Mouse (Mus musculus) heart, postnatal 4 days (tissue): ENCODE data around the gene Slc22a5. TPM values are rescaled to one million over a fixed set of nuclear protein-coding genes. Genes with fewer than 3 reads are reported as not detected.

Experiments
- DNase-seq: peaks from one replicate; pipeline ENCODE4 v3.0.0; 2021
- total RNA-seq, 2 experiments: library from RNA; stranded (reverse); gene quantifications; 2 replicates each; pipeline ENCODE4 v1.2.3; 2021

Gene Slc22a5
- 10 to 100 TPM; 13.3 to 15.0 TPM for total RNA-seq

DNA sequence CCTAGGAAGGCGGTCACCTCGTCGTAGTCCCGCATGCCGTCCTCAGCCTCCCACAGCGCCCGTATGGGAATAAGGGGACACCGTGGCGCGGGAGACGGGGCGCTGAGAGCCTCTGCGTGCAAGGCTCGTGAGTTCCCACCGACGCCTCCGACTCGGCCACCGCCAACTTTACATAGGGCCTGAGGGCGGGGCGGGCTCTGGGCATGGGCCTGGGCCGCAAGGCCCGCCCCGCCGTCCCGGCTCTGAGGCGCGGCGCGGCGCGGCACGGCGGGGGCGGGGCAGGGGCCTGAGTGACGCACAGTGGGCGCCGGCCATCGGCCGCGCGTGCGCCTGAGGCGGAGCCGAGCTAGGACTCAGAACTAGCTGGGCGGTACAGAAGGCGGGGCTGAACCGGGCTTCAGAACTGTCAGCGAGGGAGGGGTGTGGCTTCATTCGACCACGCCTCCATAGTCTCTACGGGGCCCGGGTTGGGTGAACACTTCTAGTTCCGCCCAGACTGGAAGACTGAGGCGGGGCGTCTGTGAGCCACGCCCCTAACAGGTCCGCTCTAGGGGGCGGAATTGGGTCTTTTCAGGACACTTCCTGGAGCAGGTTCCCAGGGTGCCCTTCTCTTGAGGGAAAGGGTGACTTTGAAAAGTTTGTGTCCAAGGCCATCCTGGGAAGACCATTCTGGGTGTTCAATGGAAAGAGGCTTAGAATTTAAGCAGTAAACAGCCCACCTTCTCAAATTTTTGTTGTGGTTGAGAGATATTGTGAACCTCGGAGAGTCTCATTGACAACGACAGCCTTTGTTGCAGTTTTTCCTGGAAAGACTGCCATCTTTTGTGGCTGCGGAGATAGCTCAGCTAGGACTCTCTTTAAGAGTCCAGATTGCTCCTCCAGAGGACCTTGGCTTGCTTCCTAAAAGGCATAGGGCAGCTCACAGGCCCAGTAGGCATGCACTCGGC lies at the start of gene Slc22a5:
Slc22a5 (minus strand) TSS at position 156 of the 947 bp plus-strand sequence.
- peak; percentile 100 for DNase-seq

- peak; percentile 12 for DNase-seq
Observed at GRCm38 (mm10) chr11:53931944-53932318, 40.5 kb upstream of the Slc22a5 start.

DNA sequence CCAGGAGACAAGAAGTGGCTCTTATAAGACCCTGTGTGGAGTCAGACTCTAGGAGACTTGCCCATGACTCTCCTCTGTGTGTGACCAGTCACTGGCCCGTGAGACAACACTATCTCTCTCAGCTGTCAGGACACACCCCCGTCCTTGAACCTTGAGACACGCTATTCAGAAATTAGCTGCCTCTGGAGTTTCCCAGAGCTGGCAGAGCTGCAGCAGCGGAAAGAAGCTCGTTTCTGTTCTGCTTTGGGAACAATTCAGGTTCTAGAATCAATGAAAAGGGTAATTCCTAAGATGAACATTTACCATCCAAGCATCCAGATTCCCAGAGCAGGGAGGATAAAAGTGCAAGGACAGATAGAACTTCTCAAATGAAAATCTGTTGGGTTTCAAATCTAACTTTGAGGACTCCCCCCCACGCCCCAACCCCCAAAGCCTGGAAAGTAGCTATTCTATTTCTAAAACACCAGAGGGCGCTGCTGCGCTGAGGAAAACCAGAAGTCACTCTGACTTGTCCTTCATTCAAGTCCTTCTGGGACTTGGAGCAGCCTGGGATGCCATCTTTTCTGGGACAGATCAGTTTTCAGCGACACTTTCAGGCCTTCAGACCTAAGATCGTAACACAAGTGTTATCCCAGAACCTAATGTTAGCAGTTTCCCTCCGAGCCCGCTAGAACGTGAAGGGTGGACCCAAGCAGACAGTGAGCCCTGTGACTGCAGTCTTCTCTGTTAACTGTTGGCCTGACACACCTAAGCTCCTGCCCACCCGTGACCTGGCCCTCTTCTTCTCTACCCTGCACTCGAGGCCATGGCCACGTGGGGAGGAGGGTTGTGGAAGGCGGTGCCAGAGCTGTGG lies 39.9 kb upstream of the Slc22a5 start:
- peak; percentile 73 for DNase-seq

- DNase-seq = no peak
Observed at GRCm38 (mm10) chr11:53929741-53930140, 38.3 kb upstream of the Slc22a5 start.

- no peak for DNase-seq
Observed at GRCm38 (mm10) chr11:53928585-53928984, 37.1 kb upstream of the Slc22a5 start.

DNA sequence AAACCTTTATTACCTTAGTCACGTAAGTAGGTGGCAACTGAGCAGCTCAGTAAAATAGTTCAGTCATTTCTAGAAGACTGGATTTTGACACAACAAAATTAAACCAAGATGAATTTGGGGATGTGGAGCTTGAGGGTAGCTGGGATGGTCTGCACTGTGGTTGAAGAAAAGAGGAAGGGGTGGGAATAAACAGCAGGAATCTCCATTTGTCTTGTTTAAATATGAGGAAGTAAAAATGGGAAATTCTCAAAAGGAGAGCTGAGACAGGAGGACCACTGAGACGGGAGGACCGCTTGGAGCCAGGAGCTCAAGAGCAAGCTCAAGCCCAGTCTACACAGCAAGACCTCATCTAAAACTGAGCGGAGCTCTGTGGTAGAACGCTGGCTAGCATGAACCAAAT lies 34.8 kb upstream of the Slc22a5 start:
- no peak for DNase-seq

GRCm38 (mm10) chr11:53918851-53919250 lies 27.4 kb upstream of the Slc22a5 start:
- no peak for DNase-seq

- no peak for DNase-seq
Observed at GRCm38 (mm10) chr11:53911011-53911410, 19.6 kb upstream of the Slc22a5 start.

- DNase-seq = no peak
Observed at GRCm38 (mm10) chr11:53908686-53909085, 17.2 kb upstream of the Slc22a5 start.

GRCm38 (mm10) chr11:53904534-53904925 lies 13.1 kb upstream of the Slc22a5 start:
- DNase-seq = no peak

DNA sequence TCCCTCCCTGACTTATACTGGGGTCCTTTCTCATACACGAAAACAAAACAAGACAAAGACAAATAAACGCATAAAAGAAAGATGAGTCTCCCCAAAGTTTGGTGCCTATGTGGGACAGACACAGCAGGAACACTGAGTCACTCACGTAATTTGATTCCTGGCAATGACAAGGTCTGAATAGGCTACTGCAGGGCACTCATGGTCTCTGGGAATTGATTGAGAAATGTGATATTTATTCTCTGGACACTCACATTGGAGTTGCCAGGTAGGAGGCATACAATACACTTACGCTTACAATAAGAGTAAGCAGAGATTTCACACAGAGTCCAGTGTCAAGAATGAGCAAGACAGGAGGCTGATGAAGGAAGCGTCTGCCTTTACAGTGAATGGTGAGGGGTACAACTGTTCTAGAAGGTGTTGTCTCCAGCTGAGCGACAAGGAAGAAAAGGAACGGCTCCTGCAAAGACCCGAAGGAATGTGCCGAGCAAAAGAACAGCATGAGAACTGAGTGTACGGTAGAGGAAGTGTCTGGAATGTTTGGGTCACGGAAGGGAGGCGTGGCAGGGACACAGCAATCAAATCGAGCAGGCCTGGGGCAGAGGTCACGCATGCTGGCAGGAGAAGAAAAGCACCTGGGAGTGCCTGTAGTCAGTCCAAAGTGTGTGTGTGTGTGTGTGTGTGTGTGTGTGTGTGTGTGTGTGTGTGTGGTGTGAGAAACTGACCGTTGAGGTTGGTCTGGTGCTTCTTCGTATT lies 12.5 kb upstream of the Slc22a5 start:
- peak; percentile 40 for DNase-seq

GRCm38 (mm10) chr11:53902741-53903140 lies 11.3 kb upstream of the Slc22a5 start:
- no peak for DNase-seq

GRCm38 (mm10) chr11:53900991-53901390 lies 9.5 kb upstream of the Slc22a5 start:
- DNase-seq = no peak

GRCm38 (mm10) chr11:53899981-53900380 lies 8.5 kb upstream of the Slc22a5 start:
- DNase-seq = no peak

DNA sequence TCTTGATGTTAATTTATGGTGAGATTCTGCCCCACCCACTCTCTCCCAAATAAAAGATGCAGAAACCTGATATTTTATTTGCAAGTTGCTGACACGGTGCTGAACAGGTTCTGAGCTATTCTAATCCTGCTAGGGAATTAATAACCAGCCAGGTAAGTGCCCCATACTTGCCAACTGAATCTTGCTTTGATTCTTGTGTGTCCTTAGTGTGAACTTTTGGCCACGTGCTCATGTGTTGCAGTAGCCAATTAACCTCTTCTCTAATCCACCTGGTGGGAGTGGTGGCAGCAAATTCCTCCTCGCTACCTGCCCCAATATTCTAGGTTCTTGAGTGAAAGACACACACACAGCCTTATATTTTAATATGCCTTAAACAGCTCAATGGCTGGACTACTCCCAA lies 7.5 kb upstream of the Slc22a5 start:
- DNase-seq = no peak

- DNase-seq = no peak
Observed at GRCm38 (mm10) chr11:53896935-53897334, 5.5 kb upstream of the Slc22a5 start.

DNA sequence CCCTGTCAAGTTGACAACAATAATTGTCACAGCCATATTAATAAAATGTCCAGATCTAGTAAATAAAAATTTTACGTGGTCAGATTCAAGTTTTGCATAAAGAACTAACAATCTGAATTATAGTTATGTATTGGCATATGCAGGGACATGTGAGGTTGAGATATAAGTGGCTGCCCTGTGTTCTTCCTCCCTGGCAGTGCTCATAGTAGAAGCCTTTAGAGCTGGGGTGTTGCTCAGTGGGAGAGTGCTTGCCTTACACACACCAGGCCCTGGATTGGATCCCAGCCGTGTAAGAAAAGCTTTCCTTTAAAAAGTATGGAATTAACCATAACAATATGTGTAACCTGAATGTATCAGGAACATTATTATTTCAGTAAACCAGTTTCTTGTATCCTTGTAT lies 2.0 kb upstream of the Slc22a5 start:
- DNase-seq = no peak

GRCm38 (mm10) chr11:53892716-53893416 lies 1.4 kb upstream of the Slc22a5 start:
- DNase-seq = no peak

DNA sequence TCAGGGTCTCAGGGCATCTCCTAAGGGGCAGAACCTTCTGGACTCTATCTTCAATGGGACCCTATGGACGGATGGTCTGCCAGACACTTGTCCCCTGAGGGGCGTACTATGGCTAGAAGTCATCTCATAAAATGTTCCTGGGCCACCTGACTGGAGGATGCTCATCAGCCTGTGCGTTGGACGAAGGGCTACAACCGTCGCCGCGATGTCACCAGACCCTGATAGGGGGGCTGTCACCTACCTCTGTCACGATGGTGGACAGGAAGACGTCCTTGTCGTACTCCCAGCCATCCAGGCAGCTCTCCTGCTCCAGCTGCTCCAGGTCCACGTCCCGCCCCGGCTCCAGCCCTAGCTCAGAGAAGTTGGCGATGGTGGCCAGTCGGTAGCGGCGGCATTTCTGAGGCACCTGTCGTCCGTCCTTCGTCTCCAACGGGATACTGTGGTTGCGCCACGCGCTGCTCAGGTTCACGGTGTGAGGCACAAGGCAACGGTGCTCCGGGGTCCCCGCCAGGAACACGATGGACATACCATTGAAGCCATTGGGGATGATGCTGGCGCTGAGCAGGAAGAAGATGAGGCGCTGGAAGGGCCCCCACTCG lies 455 bp downstream of the Slc22a5 start:
- DNase-seq = no peak

- no peak for DNase-seq
Observed at GRCm38 (mm10) chr11:53890225-53890624, 1.2 kb downstream of the Slc22a5 start.

DNA sequence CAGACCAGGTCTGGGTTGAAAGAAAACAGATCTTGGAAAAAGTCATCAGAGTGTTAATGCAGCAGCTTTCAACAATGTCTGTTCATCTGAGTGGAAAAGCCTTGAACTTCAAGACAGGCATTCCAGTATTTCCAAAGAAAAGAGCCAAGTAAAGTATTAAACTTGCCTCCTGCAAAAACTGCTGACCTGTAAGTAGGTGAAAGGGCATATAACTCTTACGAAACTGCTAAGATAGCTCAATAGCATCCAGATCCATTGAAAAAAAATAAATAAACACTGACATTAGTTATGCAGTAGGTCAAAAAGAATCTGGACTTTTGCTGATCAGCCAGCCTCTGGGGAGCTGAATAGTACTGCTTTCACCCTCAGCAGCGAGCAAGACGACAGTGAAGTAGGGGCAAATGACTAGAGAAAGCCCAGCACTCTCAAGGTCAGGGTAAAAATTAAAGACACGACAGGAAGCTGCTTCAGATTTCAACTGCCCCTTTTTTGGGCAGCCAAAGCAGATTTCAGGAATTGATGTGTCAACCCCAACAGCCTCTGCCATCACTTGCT lies 2.3 kb downstream of the Slc22a5 start:
- no peak for DNase-seq
